Mouse (Mus musculus) myocyte (in vitro differentiated cells): ENCODE measurements at regions not wholly inside any gene's neighbourhood (a gene's known extent, or its start where the extent isn't known, plus 50 kb on each side); places are given as distances from the start of the nearest gene placed in this dataset.

Experiments used
- H3K27me3 ChIP-seq: one replicate; pipeline ENCODE4 v1.6.1; 2011; ENCODE audit not compliant: control insufficient read depth, insufficient read depth, insufficient read length
- H3K36me3 ChIP-seq: one replicate; pipeline ENCODE4 v1.6.1; 2011; ENCODE audit not compliant: control insufficient read depth, insufficient read depth
- H3K4me2 ChIP-seq: one replicate; pipeline ENCODE4 v1.6.1; 2011; ENCODE audit warnings: low read depth, control low read depth
- H3K4me3 ChIP-seq: one replicate; pipeline ENCODE4 v1.5.1; 2011; ENCODE audit warnings: mild to moderate bottlenecking, control low read depth, moderate library complexity
- H3K79me2 ChIP-seq: one replicate; pipeline ENCODE4 v1.6.1; 2011; ENCODE audit not compliant: control insufficient read depth, insufficient read depth
- H3ac ChIP-seq: one replicate; pipeline ENCODE4 v1.6.1; 2011; ENCODE audit not compliant: control insufficient read depth, insufficient read length
- CEBPB ChIP-seq: IDR thresholded peaks from 2 replicates; pipeline ENCODE4 v1.6.1; 2011; ENCODE audit warnings: mild to moderate bottlenecking, moderate library complexity; ENCODE audit not compliant: poor library complexity, insufficient read depth, severe bottlenecking
- E2F4 ChIP-seq: IDR thresholded peaks from one replicate; pipeline ENCODE4 v1.6.1; 2011; ENCODE audit warnings: mild to moderate bottlenecking, control low read depth, moderate library complexity; ENCODE audit not compliant: insufficient read depth
- MAX ChIP-seq: IDR thresholded peaks from one replicate; pipeline ENCODE4 v1.6.1; 2011; ENCODE audit warnings: low read depth, mild to moderate bottlenecking, control low read depth
- MYOD1 ChIP-seq, 3 experiments: IDR thresholded peaks; one replicate each; pipeline ENCODE4 v1.6.1; 2011; ENCODE audit warnings: control low read depth in 2 of 3, low read depth in 2 of 3, mild to moderate bottlenecking in 2 of 3, moderate library complexity in 1 of 3; ENCODE audit not compliant: insufficient read length in 2 of 3, control insufficient read depth in 1 of 3
- MYOG ChIP-seq, 3 experiments: IDR thresholded peaks; one replicate each; pipeline ENCODE4 v1.6.1; 2011; ENCODE audit warnings: control low read depth in 2 of 3, low read depth in 2 of 3, mild to moderate bottlenecking in 2 of 3; ENCODE audit not compliant: insufficient read length in 2 of 3, control insufficient read depth in 1 of 3, insufficient read depth in 1 of 3
- POLR2A ChIP-seq: IDR thresholded peaks from one replicate; pipeline ENCODE4 v1.6.1; 2011; ENCODE audit warnings: low read depth, mild to moderate bottlenecking, control low read depth, moderate library complexity; ENCODE audit not compliant: insufficient read length
- POLR2AphosphoS2 ChIP-seq: IDR thresholded peaks from one replicate; pipeline ENCODE4 v1.6.1; 2011; ENCODE audit warnings: low read depth, control low read depth; ENCODE audit not compliant: insufficient read length
- REST ChIP-seq: IDR thresholded peaks from one replicate; pipeline ENCODE4 v1.6.1; 2011; ENCODE audit warnings: mild to moderate bottlenecking, control low read depth, moderate library complexity; ENCODE audit not compliant: insufficient read depth, insufficient read length
- SRF ChIP-seq: IDR thresholded peaks from one replicate; pipeline ENCODE4 v1.6.1; 2011; ENCODE audit warnings: low read depth; ENCODE audit not compliant: control insufficient read depth, insufficient read length
- TCF12 ChIP-seq: IDR thresholded peaks from one replicate; pipeline ENCODE4 v1.6.1; 2011; ENCODE audit warnings: mild to moderate bottlenecking, control low read depth; ENCODE audit not compliant: poor library complexity, insufficient read depth, severe bottlenecking
- TCF3 ChIP-seq: IDR thresholded peaks from one replicate; pipeline ENCODE4 v1.6.1; 2011; ENCODE audit warnings: low read depth, control low read depth; ENCODE audit not compliant: insufficient read length
- USF1 ChIP-seq: IDR thresholded peaks from one replicate; pipeline ENCODE4 v1.6.1; 2011; ENCODE audit warnings: low read depth, mild to moderate bottlenecking, control low read depth, moderate library complexity

- Histone ChIP-seq H3K79me2 (no peaks in the 10 kb centered on the region), H3K36me3 (no peaks in the 10 kb centered on the region), H3K4me3 (no peak overlapping the region), H3K27me3 (no peaks in the 10 kb centered on the region), H3ac (no peak overlapping the region), H3K4me2 (no peak overlapping the region)
- TF ChIP-seq TCF3 (no peak), MYOD1 (IDR thresholded peaks at IDR 0.05; ENCODE audit: control insufficient read depth in 1 of 3, insufficient read length in 2 of 3, low read depth in 2 of 3) (no peak), TCF12 (no peak), POLR2A (no peak)
These were observed 153.3 kb upstream of the Spaca1 start for GRCm38 (mm10) chr4:34203193-34203848.

- H3K79me2 ChIP-seq = no peaks in the 10 kb centered on the region
- H3K36me3 ChIP-seq = no peaks in the 10 kb centered on the region
- no peak overlapping the region for H3K4me2 ChIP-seq
- H3K4me3 ChIP-seq = no peak overlapping the region
- H3ac ChIP-seq = no peak overlapping the region
- H3K27me3 ChIP-seq = no peaks in the 10 kb centered on the region
- TF ChIP-seq REST = no peak
- no peak for TF ChIP-seq TCF12
- TF ChIP-seq USF1 = no peak
- no peak for TF ChIP-seq E2F4
- TF ChIP-seq CEBPB = no peak
- TF ChIP-seq TCF3 = no peak
- TF ChIP-seq MAX = no peak
- no peak for TF ChIP-seq POLR2A
- no peak for TF ChIP-seq MYOD1 (IDR thresholded peaks at IDR 0.05; ENCODE audit: control insufficient read depth in 1 of 3, insufficient read length in 2 of 3, low read depth in 2 of 3)
- TF ChIP-seq MYOG (IDR thresholded peaks at IDR 0.05; ENCODE audit: control insufficient read depth in 1 of 3, insufficient read depth in 1 of 3, insufficient read length in 2 of 3, low read depth in 2 of 3) = no peak
- no peak for TF ChIP-seq SRF
- TF ChIP-seq POLR2AphosphoS2 = no peak
These were observed 159.3 kb upstream of the Spaca1 start for GRCm38 (mm10) chr4:34209179-34209896.

- TF ChIP-seq TCF12 (no peak), POLR2AphosphoS2 (no peak), REST (no peak), USF1 (no peak), MYOD1 (IDR thresholded peaks at IDR 0.05; ENCODE audit: control insufficient read depth in 1 of 3, insufficient read length in 2 of 3, low read depth in 2 of 3) (no peak), TCF3 (no peak), POLR2A (no peak), SRF (no peak), E2F4 (no peak), CEBPB (no peak), MAX (no peak), MYOG (IDR thresholded peaks at IDR 0.05; ENCODE audit: control insufficient read depth in 1 of 3, insufficient read depth in 1 of 3, insufficient read length in 2 of 3, low read depth in 2 of 3) (no peak)
- H3K4me2 ChIP-seq = no peak overlapping the region
- no peaks in the 10 kb centered on the region for H3K36me3 ChIP-seq
- no peak overlapping the region for H3K4me3 ChIP-seq
- H3K79me2 ChIP-seq = no peaks in the 10 kb centered on the region
- no peaks in the 10 kb centered on the region for H3K27me3 ChIP-seq
- H3ac ChIP-seq = no peak overlapping the region
These were observed 163.7 kb upstream of the Spaca1 start for GRCm38 (mm10) chr4:34213731-34214130.

- no peaks in the 10 kb centered on the region for H3K36me3 ChIP-seq
- no peak overlapping the region for H3K4me2 ChIP-seq
- H3K79me2 ChIP-seq = no peaks in the 10 kb centered on the region
- no peak overlapping the region for H3K4me3 ChIP-seq
- no peak overlapping the region for H3ac ChIP-seq
- H3K27me3 ChIP-seq = no peaks in the 10 kb centered on the region
- TF ChIP-seq SRF = no peak
- TF ChIP-seq MAX = no peak
- TF ChIP-seq E2F4 = no peak
- no peak for TF ChIP-seq TCF3
- TF ChIP-seq USF1 = no peak
- no peak for TF ChIP-seq POLR2AphosphoS2
- TF ChIP-seq MYOD1 (IDR thresholded peaks at IDR 0.05; ENCODE audit: control insufficient read depth in 1 of 3, insufficient read length in 2 of 3, low read depth in 2 of 3) = no peak
- no peak for TF ChIP-seq CEBPB
- no peak for TF ChIP-seq POLR2A
- no peak for TF ChIP-seq MYOG (IDR thresholded peaks at IDR 0.05; ENCODE audit: control insufficient read depth in 1 of 3, insufficient read depth in 1 of 3, insufficient read length in 2 of 3, low read depth in 2 of 3)
- no peak for TF ChIP-seq REST
- no peak for TF ChIP-seq TCF12
These were observed 164.4 kb upstream of the Spaca1 start for GRCm38 (mm10) chr4:34214346-34214745.
